Mouse (Mus musculus): ENCODE results near the gene Large1.
"Not testable (repeated sequence)": the region's sequence is repeated elsewhere in the genome, so short reads cannot be mapped to it uniquely, and the experiment has no call there.

The Large1 gene

GRCm38 (mm10) chr8:73353108-73353793 is at the start of gene Large1:
Large1 (minus strand) TSS chr8:73353540.
- DNase-seq = peak; percentile 97 to 99

DNA sequence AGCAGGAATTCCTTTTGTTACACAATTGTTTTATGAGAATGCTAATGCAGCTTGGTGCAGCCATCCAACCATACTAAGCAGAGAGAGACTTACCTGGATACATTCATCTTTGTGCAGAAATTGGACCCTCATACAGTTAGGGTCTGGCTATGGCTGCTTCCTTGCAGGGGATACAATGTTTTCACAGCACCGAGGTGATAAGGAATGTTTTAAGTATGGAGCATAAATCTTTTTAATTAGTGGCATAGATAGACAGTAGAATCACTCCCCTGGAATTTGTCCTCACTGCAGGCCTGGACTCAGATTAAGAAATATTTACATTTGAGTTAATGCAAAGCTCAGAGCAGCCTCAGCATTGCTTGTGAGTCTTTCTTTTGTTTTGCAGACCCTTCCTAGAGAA is 47.0 kb upstream of the Large1 start:
- DNase-seq = no peak

DNA sequence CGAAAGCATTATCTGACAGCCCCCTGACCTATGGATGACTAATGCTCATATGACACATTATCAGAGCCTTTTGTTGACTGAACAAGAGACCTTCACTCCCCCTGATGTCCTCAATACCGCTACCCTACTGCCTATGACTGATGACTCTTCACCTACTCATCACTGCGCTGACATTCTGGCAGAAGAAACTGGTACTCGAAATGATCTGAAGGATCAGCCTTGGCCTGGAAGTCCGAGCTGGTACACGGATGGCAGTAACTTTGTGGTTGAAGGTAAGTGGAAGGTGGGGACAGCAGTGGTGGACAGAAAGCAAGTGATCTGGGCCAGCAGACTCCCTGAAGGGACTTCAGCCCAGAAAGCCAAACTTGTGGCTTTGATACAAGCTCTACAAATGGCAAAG is 19.7 kb upstream of the Large1 start:
- not testable (repeated sequence) for DNase-seq

DNA sequence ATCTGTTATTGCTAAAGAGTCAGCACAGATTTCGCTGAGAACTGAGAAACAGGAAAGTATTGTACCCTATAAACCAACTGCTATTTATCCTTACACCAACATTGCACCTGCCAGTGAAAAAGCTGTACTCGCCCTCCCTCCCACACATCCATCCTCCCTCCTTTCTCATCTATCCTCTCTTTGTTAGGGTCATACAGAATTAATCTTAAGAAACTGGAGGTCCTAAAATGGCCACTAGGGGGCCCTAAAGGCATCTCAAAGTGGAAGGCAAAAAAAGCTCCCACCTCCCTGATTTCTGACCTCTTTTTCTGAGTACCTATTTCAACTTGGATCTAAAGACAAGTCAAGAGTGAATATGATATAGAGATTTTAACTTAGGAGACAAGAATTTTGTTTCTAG is 2.6 kb upstream of the Large1 start:
- peak; percentile 66 to 72 for DNase-seq

GRCm38 (mm10) chr8:73354201-73354881 is 1.0 kb upstream of the Large1 start:
- peak; percentile 80 to 82 for DNase-seq

DNA sequence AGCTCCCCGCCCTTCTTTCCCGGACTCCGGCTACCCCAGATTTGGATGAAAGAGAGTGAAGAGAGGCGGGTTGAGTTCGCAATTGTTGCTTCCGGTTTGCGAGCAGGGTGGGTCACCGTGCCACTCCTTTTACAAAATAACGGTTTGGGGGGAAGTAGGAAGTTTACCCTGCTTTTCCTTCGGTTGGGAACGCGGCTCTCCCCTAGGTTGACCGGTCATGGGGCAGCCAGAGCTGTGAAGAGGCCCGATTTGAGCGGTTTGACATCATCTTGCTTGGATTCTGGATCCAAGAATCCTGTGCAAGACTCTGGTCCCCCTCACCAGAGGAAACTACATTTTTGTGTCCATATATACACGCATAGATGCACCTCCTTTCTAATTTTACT is 447 bp upstream of the Large1 start:
- DNase-seq = no peak

GRCm38 (mm10) chr8:73352301-73353107 is 836 bp downstream of the Large1 start:
- DNase-seq = peak; percentile 58 to 64

DNA sequence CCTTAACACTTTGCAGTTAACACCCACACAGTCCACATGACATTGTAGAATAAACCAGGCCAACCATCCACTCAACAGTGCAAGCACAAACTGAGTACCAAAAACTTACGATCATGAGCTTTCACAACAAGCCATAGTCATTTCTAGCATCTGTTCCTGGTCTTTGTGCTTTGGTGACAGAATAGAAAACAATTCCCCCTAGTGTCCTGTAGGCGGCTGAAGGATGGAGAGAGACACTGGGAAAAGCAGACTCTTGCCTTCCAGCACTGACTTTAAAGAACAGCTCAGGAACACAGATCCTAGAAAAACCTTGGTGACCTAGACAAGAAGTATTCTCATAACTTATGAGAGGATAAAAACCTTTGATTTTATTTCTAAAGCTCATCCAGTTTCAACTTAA is 3.0 kb downstream of the Large1 start:
- peak in 1 of 2 experiments; percentile 47 for DNase-seq

- DNase-seq = peak in 1 of 2 experiments; percentile 21
These were observed 10.5 kb downstream of the Large1 start for GRCm38 (mm10) chr8:73342761-73343395.

DNA sequence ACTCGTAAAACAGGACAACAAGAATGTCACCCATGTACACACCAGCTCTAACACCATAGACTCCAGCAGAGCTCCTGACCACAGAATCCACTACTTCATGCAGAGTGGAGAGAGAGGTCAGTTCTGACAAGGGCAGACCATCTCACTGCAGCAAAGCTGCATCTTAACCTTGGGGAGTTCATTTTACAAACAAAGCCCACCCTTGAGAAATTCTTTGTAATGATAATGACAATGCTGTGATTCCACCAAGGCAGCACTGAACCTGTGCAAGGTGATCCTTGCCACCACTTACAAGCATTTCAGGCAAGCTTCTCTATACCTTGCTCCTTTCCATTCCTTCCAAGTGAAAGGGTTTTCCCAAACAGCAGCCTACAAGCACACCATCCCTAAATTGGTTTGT is 16.5 kb downstream of the Large1 start:
- no peak for DNase-seq

- DNase-seq = no peak
These were observed 24.2 kb downstream of the Large1 start for GRCm38 (mm10) chr8:73329131-73329530.

- DNase-seq = peak; percentile 17 to 21
These were observed 25.3 kb downstream of the Large1 start for GRCm38 (mm10) chr8:73328056-73328455.

- peak; percentile 71 to 76 for DNase-seq
These were observed 28.7 kb downstream of the Large1 start for GRCm38 (mm10) chr8:73324667-73325066.

DNA sequence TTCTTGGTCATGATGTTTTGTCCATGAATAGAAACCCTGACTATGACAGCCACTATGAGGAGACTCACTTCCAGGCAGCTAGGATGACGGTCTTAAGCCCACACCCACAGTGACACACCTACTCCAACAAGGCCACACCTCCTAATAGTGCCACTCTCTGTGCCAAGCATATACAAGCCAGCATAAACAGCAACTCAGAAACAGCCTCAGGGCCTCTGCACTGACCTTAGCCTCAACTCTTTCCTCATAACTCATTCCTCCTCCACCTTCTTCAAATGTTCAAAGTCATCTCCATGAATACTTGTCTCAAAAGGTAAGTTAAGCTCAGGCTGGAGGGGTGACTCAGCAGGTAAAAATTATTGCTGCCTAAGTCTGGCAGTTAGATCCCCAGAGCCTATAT is 29.7 kb downstream of the Large1 start:
- DNase-seq = no peak

- DNase-seq = not testable (repeated sequence)
These were observed 33.8 kb downstream of the Large1 start for GRCm38 (mm10) chr8:73319500-73319899.

DNA sequence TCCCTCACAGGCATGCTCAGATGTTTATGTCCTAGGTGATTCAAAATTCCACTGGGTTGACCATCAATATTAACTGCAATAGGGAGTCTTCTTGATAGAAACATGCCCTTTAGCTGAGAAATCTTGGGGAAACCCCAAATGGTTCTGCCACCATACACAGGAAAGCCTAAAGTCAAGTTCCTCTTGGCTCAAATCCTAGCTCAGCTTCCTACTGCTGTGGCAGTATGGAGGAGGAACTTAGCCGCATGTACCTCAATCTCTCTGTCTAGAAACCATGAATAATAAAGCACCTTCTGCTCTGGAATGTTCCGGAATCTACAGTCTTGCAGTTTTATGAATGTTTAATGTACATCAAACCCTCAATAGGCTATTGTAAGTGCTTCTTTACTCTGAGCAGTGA is 39.4 kb downstream of the Large1 start:
- DNase-seq = no peak

- no peak for DNase-seq
These were observed 40.4 kb downstream of the Large1 start for GRCm38 (mm10) chr8:73312714-73313607.

DNA sequence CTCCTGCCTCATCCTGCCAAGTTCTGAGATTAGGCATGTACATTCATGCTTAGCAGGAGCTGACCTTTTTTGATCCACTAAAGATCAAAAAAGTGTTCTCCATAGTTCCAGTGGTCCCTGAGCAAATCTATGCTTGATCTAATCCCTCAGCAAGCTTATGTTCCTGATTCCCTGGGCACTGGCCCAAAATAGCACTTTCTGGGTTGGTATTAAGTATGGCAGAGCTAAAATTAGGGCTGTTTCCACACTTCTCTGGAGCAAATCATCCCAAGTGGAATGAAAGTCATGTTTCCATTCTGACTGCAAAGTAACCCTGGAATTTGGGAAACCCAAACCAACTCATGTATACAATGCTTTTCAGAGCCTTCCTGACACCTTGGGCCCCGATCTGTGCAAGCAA is 42.9 kb downstream of the Large1 start:
- no peak for DNase-seq

- no peak for DNase-seq
These were observed 43.3 kb downstream of the Large1 start for GRCm38 (mm10) chr8:73310036-73310435.

DNA sequence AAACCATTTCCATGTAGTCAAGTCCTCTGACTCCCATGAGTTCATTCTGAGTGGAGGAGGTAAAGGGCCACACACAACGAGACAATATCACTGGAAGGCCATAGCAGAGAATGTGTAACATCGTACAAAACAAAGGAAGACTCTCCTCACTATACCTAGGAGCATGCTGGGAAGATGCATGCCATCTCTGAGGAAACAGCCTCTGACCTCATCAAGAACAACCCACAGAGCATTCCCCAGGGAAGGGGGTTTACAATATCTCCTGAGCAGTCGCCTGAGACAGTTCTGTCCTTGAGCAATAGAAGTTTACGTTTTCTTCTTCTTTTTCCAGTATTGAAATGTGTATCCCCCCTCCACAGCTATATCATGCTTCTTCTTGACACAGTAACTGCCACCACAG is 49.4 kb downstream of the Large1 start:
- DNase-seq = no peak

- no peak for DNase-seq
These were observed 50.4 kb downstream of the Large1 start for GRCm38 (mm10) chr8:73302947-73303346.

GRCm38 (mm10) chr8:73295531-73295930 is 57.8 kb downstream of the Large1 start:
- DNase-seq = no peak
